Mouse (Mus musculus) heart, adult 11 months (tissue): ENCODE results near the gene Hist1h2bp.
"Not testable (repeated sequence)": the region's sequence is repeated elsewhere in the genome, so short reads cannot be mapped to it uniquely, and the experiment has no call there.

Source experiments
- DNase-seq: peaks from one replicate; pipeline ENCODE4 v3.0.0; 2022

Gene Hist1h2bp

DNA sequence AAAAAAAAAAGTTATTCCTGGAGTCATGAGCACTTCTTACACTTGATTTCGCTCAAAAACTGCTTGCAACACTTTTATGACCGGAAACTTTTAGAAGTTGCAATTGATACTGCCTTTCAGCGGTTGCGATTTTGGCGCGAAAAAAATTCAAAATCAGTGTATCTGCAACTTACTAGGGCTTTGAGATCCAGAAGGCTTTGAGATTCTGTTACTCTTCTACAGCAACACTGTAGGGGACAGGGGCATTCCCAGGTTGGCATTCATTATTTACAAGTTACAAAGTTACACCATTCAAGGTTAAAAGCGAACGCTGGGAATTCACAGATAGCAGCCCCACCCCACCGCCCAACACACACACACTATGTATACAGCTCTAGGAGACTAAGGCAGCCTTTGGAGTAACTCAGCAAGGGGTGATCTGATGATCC lies 3.5 kb upstream of the Hist1h2bp start:
- DNase-seq, result peak; percentile 79

DNA sequence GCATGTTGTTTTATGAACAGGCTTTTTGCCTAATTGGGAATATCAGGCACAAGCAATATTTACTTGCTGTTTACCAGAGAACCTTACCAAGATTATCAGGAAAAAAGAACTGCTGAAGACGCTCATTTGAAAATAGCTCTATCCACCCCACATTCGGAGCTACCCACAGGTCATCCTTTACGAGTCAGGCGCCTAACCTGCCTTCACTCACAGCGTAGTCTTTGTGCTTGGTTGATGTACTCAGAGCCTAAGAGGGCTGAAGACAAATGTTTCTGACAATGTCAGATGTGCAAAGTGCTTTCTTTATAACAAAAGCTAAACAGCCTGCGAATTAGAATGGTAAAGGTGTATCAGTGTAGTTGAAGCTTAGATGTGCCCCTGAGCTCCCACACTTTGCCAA lies 3.0 kb upstream of the Hist1h2bp start:
- DNase-seq, result peak; percentile 36

DNA sequence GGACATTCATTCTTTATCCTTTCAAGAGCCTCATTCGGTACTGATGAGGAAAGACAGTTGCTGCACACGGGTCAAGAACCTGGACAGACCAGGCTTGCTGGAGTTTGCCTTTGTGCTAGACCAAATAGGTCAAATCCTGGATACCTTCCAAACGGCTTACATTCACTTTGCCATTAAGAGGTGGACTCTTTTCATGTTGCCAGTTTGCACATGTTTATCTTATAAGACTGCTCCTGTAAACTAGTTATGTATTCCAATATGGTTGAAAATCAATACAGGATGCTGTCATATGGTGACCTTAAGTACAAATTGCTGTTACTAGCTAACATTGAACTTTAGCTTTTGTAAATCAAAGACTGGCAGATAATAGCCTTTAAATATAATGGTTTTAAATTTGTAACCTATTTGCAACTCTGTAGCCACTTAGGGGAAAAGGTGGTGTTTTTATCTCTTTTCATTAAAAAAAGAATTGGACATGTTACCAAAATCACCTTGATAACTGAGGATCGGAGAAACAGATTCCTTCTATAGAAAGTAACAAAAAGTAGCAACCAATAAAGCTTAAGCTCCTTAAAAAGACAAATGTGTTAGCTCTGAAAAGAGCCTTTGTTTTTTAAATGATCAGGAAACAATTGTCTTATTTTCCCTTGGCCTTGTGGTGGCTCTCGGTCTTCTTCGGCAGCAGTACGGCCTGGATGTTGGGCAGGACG lies 917 bp upstream of the Hist1h2bp start:
- DNase-seq, result peak; percentile 30

DNA sequence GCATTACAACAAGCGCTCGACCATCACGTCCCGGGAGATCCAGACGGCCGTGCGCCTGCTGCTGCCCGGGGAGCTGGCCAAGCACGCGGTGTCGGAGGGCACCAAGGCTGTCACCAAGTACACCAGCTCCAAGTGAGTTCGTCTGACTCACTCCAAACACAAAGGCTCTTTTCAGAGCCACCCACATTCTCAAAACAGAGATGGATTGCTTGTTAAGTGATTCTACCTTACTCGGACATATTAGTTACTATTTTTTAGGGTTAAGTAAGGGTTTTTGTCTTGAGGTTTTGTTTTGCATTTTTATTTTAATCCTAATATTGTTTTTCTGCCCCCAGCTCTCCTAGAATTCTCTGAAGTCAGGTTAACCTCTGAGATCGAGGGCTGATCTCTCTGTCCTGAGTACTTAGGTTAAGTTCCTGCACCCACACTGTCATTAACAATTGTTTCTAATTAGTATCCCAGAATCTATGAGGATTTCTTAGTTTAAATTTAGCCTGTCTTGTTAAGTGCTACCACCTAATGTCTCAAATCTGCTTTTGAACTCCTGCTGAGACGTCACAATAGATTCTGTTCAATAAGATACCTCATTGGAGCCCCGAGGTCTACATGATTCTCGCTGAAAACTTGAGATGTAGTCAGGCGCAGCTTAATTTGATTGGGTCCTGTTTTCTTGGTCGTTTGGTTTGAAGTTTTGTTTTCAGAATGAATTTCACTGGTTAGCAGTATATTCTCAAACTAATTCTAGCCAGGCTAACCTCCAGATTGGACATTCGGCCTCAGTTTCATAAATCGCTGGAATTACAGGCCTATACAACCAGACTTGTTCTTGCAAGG lies 716 bp downstream of the Hist1h2bp start:
- no peak for DNase-seq

DNA sequence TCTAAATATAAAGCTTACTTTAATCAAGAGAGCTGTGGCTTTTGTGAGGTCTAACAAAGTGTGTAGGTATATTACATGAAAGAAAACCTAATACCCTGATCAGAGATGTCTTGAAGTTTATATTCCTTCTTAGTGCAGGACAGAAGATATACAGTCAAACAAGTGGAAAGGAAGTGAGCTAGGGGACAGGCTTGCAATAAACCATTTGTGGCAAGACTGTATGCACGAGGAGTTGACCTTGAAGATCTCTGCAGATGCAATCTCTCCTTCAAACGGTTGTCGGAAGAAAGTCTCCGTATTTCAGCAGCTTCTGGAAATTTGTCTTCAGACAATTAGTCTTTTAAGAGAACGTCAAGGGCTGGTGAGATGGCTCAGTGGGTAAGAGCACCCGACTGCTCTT lies 2.7 kb downstream of the Hist1h2bp start:
- no peak for DNase-seq

DNA sequence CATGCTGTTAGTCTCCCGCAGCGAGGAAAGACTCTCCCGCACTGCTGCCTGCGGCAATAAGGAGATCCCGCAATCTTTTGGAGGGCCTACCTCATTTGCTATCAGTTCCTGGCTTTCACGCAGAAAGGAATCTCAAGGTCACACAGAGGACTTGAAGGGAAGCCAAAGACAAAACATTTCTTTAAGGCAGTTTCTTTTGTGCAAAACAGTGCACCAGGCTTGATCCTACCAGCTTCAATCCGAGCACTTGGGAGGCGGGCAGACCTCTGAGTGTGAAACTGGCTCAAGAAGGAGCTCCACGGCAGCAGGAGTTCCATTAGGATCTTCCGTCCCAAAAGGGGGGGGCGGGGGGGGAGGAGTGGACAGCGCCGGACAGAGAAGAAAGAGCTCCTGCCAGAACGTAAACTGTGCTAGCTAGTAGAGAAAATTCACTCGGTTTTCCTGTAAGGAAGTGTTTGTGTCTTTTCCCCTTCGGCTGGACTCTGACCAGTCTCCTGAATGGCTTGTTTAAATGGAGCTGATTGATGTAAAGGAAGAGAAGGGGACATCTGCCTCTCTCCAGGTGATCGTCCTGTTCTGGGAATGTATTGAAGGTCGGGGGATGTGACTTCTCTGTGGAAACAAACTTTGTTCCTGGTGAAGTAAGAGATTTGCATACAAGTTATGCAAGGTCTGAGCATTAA lies 3.5 kb downstream of the Hist1h2bp start:
- DNase-seq, result peak; percentile 75

DNA sequence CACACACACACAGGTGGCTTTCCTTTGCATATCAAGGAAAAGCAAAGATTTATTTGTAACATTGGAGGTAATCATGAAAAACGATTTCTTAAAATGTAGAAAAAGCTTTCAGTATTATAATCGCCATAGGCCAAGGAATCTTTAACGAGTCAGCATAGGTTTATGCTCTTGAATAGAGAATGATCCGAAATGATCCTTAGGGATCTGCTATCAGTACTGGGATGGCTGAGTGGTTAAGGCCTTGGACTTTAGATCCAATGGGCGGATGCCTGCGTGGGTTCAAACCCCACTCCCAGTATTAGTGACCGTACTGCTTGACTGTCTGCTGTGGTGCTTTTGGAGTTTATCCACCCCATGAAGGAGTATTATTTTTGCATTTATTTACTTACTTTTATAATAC lies 8.3 kb downstream of the Hist1h2bp start:
- DNase-seq, result peak; percentile 17

DNA sequence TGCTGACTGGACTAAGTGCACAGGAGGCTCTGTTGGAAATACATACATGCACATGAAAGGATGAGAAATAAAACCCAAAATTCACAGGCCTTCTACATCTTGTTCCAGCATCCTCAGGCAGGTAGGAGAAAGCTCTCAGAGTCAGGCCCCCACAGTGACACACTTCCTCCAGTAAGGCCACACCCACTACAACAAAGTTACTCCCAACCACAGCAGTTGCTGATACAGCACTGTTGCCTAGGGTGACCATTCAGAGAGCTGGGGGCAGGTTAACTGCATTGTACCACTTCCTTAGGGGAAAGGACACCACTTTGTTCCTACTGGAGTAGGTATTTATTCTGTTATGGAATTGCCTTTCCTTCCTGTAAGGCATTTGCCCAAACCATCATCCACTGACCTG lies 9.9 kb downstream of the Hist1h2bp start:
- DNase-seq, result not testable (repeated sequence)

DNA sequence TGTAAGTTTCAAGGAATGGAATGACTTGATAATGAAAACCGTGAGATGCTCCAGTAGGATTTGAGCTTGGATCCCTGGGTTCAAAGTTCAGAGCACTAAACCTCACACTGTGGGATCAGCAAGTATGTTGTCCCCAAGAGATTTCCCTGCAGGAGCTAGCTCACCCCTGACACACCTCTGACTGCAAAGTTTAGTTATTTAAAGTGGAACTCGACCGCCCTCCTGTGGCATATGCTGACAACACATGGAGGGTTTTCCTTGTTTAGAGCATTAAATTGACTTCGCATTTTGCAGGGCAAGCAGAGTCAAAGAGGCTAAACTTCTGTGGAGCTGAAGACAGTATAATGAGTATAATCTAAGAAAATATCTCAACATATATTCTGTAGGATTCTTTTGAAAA lies 15.8 kb downstream of the Hist1h2bp start:
- not testable (repeated sequence) for DNase-seq

DNA sequence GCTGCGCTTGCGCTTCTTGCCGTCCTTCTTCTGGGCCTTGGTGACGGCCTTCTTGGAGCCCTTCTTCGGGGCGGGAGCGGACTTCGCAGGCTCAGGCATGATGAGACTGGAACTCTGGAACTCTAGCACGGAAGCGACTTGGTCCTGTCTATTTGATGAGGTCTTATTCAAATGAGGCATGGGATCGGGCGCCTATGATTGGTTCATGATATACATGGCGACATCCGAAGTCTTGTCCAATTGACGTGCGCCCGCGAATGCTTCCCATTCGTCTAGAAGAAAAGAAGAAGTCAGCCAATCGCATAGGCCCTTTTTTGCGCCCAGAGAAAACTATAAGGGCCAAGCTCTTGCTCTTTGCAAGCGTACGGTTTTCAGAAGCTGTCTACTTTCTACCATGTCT lies 22.8 kb downstream of the Hist1h2bp start, which contains the start of the genes Hist1h2bq and Hist1h2ao:
Gene Hist1h2bq (minus strand): TSS at position 125 of the 400 bp plus-strand sequence.
Gene Hist1h2ao (plus strand): TSS at position 393 of the 400 bp plus-strand sequence.
- DNase-seq, result not testable (repeated sequence)

DNA sequence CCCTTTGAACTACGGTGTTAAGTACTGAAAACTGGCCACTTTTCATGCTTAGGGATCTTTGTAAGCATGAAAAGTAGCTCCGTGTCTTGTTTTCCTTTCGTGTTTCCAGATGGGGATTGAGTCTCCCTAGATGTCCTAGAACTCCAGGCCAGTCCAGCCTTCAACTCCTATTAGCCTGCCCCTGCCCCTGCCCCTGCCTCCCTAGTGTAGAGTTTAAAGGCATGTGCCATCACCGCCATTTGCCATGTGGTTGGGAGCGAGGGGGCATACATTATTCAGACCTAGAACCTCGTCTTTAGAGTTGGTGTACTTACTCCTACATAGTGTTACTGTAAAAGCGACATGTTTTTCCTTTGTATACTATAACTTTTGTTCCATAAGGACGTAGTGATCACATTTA lies 23.8 kb downstream of the Hist1h2bp start:
- DNase-seq, result not testable (repeated sequence)

DNA sequence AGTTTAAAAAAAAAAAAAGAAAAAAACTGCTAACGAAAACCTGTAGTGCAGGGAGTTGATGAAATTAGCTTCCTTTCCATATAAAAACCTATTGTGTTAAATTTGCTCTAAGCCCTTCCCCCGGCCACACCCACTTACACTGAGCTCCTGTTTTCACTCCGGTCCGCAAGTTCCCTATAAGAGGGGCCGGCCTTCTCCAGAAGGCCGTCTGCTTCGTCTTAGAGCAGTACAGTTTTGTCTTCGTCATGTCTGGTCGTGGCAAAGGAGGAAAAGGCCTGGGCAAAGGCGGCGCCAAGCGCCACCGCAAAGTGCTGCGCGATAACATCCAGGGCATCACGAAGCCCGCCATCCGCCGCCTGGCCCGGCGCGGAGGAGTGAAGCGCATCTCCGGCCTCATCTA lies 24.3 kb downstream of the Hist1h2bp start, which contains the start of gene Hist1h4m:
Gene Hist1h4m (plus strand): TSS at position 208 of the 400 bp plus-strand sequence.
- peak; percentile 97 for DNase-seq

DNA sequence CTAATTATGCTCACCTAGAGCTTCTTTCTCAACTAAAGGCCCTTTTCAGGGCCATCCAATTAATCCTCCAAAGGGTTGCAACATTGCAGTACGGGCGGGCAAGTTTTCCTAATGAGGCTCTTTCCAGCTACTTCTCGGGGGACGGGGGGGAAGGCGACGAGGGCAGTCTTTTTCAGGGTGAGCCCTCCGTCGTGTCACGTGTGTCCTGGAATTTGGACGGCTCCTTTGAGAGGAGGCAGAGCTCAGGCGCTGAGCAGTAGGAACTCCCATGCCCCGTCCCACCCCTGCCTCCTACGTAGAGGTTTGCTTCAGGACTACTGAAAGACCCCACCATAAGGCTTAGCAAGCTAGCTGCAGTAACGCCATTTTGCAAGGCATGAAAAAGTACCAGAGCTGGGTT lies 24.8 kb downstream of the Hist1h2bp start:
- peak; percentile 84 for DNase-seq

DNA sequence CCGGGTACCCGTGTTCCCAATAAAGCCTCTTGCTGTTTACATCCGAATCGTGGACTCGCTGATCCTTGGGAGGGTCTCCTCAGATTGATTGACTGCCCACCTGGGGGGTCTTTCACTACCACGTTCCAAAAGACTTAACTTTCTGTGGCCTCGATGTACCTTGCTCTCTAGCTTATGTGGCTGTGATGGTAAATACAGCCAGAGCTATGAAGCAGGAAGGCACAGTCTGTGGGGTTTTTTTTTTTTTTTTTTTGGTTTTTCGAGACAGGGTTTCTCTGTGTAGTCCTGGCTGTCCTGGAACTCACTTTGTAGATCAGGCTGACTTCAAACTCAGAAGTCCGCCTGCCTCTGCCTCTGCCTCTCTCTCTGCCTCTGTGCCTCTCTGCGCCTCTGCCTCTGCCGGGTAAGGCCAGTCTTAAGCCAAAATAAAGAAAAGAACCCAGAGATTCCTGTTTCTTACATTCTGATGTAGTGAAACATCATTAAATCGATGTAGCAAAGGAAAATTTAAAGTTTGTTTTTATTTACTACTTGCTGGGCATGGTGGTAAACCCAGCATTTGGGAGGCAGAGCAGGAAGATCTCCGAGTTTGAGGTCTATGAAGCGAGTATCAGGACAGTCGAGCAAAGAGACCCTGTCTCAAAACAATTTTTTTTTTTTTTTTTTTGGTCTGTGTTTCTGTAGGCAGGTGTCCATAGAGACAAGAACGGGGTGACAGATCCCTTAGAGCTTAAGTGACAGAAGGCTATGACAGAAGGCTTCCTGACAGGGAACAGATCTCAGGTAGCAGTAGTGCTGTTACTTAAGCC lies 33.0 kb downstream of the Hist1h2bp start:
- DNase-seq, result not testable (repeated sequence)

DNA sequence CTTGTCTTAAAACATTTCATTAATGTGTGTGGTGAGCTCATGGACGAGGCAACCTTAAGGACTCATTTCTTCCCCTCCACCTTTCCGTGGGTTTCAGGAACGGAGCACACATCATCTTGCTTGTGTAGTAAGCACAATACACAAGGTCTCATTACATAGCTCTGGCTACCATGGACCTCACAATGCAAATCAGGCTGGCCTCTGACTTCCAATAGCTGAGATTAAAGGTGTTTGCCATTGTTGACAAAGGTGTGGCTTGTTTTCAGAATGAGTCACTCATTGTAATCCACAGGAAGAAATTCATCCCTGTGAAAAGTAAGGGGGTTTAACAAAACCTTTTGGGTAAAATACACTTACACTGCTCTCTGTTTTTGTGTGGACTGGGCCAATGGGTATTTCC lies 41.2 kb downstream of the Hist1h2bp start:
- DNase-seq, result no peak

DNA sequence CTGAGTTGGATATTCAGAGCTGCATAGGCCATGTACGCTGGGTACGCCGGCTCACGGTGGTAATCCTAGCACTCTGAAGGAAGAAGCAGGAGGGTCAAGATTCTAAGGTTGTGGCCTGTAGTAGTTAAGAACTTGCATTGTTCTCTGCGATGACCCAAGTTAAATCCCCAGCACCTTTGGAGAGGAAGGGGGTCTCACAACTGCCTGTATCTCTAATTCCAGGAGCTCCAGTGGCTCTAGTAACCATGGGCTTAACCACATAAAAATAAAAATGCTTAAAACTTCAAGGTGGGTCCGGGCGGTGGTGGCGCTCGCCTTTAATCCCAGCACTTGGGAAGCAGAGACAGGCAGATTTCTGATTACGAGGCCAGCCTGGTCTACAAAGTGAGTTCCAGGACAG lies 43.1 kb downstream of the Hist1h2bp start:
- DNase-seq, result peak; percentile 63

DNA sequence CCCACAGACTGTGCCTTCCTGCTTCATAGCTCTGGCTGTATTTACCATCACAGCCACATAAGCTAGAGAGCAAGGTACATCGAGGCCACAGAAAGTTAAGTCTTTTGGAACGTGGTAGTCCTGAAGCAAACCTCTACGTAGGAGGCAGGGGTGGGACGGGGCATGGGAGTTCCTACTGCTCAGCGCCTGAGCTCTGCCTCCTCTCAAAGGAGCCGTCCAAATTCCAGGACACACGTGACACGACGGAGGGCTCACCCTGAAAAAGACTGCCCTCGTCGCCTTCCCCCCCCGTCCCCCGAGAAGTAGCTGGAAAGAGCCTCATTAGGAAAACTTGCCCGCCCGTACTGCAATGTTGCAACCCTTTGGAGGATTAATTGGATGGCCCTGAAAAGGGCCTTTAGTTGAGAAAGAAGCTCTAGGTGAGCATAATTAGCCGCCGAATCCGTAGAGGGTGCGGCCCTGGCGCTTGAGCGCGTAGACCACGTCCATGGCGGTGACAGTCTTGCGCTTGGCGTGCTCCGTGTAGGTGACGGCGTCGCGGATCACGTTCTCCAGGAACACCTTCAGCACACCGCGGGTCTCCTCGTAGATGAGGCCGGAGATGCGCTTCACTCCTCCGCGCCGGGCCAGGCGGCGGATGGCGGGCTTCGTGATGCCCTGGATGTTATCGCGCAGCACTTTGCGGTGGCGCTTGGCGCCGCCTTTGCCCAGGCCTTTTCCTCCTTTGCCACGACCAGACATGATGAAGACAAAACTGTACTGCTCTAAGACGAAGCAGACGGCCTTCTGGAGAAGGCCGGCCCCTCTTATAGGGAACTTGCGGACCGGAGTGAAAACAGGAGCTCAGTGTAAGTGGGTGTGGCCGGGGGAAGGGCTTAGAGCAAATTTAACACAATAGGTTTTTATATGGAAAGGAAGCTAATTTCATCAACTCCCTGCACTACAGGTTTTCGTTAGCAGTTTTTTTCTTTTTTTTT lies 44.4 kb downstream of the Hist1h2bp start, which contains the start of gene Hist1h4n:
Gene Hist1h4n (minus strand): TSS at position 779 of the 977 bp plus-strand sequence.
- DNase-seq, result peak; percentile 96

DNA sequence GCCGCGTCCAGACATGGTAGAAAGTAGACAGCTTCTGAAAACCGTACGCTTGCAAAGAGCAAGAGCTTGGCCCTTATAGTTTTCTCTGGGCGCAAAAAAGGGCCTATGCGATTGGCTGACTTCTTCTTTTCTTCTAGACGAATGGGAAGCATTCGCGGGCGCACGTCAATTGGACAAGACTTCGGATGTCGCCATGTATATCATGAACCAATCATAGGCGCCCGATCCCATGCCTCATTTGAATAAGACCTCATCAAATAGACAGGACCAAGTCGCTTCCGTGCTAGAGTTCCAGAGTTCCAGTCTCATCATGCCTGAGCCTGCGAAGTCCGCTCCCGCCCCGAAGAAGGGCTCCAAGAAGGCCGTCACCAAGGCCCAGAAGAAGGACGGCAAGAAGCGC lies 46.2 kb downstream of the Hist1h2bp start, which contains the start of the genes Hist1h2ap and Hist1h2br:
Gene Hist1h2ap (minus strand): TSS at position 47 of the 400 bp plus-strand sequence.
Gene Hist1h2br (plus strand): TSS at position 283 of the 400 bp plus-strand sequence.
- DNase-seq, result not testable (repeated sequence)
